Mouse (Mus musculus) adipocyte (in vitro differentiated cells): ENCODE measurements around the gene Lemd2.
"Not testable (repeated sequence)": the region's sequence is repeated elsewhere in the genome, so short reads cannot be mapped to it uniquely, and the experiment has no call there.

Experiments used
- DNase-seq: peaks from one replicate; pipeline ENCODE4 v3.0.0-alpha.2; 2016; ENCODE audit warnings: low spot score

Gene Lemd2

GRCm38 (mm10) chr17:27204075-27204909 lies at the start of gene Lemd2:
Lemd2 (minus strand) TSS chr17:27204469.
- DNase-seq = peak; percentile 95

DNA sequence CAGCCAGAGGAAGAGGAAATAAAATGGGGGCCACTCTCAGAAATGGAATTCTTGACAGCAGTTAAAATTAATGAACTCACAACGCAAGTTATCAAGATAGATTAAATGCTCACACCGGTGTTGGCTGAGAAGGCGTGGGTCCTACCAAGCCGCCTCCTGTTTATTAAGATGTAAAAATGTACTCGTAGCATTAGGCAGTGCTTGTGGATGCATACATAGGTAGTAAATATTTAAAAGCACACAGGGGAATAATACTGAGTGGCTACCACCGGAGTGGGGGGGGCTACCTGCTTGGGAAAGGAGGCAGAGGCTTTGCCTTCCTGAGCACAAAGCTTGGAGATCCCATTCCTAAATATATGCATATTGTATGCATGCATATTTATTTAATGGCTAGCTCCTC lies 46.9 kb upstream of the Lemd2 start:
- DNase-seq = no peak

GRCm38 (mm10) chr17:27250461-27250860 lies 46.2 kb upstream of the Lemd2 start:
- DNase-seq = no peak

GRCm38 (mm10) chr17:27249073-27249472 lies 44.8 kb upstream of the Lemd2 start:
- no peak for DNase-seq

- no peak for DNase-seq
Measured at GRCm38 (mm10) chr17:27247680-27248386, 43.6 kb upstream of the Lemd2 start.

GRCm38 (mm10) chr17:27245851-27246381 lies 41.6 kb upstream of the Lemd2 start:
- DNase-seq = no peak

- DNase-seq = no peak
Measured at GRCm38 (mm10) chr17:27244912-27245311, 40.6 kb upstream of the Lemd2 start.

DNA sequence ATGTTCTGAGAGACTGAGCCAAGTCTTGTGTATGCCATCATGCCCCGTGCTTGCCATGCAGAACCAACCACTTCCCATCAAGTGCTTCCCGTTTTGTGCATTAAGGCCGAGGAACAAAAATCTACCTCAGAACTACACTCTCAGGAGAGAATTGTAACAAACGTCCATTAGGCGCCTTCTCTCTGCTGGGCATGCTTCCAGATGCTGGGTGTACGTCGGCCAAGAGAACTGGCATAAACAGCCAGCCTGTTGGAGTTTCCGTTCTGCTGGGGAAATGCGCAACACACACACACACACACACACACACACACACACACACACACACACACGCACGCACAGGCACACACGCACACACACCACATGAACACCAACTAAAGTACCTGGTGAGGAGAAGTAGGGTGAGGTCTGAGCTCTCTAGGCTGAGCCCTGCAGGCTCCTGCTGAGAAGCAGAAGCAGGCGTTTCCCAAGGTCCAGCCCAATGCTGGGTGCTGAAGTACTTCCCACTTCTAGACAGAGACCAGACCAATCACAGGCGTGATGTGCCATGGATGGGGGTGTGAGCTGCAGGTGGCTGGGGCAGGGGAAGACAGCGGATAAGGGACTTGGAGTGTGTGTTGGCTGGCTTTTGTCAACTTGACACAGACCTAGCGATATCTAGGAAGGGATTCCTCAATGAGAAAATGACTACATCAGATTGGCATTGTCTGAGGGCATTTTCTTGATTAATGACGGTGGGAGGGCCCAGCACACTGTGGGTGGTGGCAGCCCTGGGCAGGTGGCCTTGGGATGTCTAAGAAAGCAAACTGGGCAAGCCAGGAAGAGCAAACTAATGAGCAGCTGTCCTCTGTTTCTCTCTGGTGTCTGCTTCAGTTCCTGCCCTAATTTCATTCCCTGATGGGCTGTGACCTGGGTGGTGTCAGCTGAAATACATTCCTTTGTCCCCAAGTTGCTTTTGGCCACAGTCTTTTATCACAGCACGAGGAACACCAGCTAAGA lies 38.2 kb upstream of the Lemd2 start:
- peak; percentile 90 for DNase-seq

DNA sequence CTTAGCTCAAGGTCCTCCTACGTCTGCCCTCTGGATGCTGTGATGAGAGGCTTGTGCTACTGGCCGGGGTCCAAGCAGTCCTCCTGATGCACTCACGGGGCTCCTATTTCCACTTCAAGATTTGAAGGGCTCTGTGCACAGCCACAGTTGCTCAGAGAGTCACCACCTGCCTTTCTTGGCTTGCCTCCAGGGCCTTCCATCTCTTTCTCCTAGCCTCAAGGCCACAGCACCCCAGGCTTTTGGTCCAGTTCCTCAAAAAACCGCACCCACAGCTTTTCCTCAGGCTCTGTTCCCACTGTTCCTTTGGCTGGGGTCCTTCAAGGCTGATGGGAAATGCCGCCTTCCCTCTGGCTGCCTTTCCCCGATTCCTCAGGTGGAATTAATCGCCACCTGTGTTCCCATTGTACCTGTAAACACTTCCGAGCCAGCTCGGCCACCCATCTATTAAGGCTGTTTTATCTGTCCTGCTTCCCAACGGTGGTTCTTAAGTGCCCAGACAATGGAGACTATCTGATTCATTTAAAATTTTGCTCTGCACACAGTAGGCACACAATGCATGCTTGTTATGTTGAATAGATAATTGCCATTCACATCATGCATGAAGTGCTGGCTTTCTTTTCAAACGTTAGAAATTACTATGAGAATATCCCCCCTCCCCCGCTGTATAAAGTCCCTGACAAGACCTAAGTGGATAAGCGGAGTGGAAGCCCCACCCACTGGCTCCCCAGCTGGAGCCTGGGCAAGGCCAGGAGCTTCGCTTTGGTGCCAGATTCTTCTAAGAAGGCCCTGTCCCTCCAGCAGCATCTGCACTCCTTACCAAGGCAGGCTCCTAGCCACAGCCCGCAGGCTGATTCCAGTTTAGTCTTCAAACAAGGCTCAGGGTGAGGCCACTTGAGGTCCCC lies 36.5 kb upstream of the Lemd2 start:
- DNase-seq = peak; percentile 65

DNA sequence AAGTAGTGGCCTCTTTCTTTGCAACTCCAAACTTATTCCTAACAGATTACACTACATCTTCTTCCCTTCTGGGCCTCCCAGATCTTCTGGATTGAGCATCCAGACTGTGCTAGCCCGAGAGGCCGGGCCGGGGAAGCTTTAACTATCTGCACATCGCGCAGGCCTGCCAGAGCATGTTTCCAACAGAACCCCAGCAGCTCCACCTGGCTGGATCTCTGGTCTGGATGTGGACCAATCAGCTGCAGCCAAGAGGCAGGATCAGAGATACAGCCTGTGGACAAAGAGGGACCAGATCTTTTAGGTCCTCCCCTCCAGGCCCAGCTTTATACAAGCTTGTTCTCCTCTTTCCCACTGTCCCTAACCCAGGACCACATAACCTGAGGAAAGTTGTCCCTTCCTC lies 35.7 kb upstream of the Lemd2 start:
- no peak for DNase-seq

DNA sequence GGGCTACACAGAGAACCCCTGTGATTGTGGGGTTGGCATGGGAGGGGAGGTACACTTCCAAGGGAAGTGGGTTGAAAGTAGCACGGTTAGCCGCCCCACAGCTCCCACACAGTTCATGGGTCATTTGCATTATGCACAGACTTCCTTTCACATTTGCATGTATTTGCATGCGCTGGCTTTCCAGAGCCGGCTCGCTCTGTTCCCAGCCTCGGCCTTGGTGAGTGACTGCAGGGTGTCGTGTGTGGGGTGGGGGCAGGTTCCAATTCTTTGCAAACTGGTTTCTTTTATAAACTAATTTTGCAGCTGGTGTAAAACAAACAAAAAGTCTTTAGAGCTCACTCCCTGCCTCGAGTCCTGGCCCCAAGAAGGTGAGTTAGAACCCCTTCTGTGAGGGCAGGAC lies 34.4 kb upstream of the Lemd2 start:
- no peak for DNase-seq

DNA sequence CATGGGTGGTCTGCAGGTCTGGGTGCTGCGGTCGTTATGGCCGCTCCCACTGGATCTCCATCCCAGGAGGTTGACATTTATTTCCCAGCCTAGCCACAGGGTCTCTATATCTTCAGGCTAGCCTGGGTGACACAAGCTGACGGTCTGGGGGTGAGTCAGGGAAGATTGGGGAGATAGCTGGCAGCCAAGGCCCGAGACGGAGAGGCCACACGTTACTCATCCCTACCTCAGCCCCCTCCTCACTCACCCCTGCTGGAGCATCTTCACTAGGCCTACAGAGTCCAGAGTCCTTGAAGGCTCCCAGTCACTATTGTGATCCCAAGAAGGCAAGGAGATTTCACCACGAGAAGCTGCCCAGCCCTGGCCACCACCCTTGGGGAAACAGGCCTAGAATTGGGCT lies 33.5 kb upstream of the Lemd2 start:
- DNase-seq = no peak

GRCm38 (mm10) chr17:27233298-27233697 lies 29.0 kb upstream of the Lemd2 start:
- DNase-seq = no peak

- no peak for DNase-seq
Measured at GRCm38 (mm10) chr17:27232176-27232575, 27.9 kb upstream of the Lemd2 start.

GRCm38 (mm10) chr17:27231586-27231985 lies 27.3 kb upstream of the Lemd2 start:
- not testable (repeated sequence) for DNase-seq

DNA sequence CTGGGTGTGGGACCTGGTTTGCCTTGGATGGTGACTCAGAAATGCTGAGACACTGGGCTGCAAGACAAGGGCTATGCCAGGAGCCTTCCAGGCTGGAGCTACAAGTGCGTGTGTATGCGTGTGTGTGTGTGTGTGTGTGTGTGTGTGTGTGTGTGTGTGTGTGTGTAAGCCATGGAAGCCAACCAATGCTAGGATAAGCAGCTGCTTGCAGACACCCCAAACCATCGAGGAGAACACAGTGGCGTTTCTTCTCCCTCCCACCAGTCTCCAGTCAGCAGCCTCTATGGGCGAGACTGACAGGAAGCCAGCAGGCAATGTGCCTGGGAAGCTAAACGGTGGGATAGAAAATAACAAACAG lies 26.9 kb upstream of the Lemd2 start:
- no peak for DNase-seq

DNA sequence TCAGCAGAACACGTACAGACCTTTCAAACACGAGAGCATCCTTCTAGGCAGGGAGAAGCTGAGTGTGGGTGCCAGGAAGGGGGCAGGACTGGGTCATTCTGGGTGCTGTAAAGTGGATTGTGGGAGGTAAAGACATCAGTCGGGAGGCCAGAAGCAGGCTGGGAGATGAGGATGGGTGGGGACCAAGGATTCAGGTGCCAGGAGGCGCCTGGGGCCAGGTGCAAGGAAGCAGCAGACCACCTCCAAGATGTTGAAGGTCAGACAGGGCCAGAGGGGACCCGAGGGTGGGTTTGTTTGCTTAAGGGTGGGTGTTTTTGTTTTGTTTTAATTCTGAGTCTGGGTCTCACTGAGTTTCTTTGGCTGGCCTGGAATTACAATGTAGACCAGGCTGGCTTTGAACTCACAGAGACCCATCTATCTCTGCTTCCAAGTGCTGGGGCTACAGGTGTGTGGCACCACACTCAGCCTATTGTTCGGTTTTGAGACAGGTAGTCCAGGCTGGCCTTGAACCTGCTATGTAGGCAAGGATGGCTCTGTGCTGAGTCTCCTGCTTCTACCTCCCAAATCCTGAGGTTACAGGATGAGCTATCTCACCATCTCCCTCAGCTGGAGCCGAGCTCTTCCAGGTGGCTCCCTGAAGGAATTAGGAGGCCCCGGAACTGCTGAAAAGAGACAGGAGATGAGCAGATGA lies 26.3 kb upstream of the Lemd2 start:
- DNase-seq = no peak

DNA sequence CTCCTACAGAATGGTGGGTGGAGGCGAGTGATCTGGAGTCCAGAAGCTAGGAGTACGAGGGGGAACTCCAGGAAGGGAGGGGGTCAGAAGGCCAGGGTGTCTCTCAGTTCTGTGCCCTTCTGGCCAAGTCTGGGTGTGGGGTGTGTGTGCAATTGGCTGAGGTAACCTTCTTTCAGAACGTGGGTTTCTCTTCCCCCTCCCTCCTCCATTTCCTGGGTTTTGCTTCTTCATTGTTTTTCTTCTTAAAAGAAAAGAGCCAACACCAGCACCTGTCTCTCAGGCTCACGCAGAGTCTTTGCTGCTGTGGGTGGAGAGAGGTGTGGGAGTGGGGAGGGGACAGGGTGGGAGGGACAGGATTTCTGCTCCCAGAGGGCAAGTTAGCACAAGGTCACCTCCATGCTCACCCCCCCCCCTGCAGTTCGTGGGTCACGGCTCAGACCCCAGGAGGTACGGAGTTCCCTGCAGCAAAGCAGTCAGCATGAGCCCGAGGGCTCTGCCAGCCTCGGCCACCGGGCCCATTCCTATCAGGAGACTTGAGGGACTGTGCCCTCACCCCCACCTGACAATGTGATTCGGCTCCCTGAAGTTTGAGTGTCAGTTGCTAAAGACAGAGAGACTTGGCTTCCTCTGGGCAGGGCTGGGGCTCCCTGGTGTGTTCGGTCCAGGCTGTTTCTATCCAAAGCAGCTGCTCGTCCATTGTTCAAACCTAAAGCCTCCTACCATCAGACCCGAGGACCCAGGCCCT lies 25.6 kb upstream of the Lemd2 start:
- DNase-seq = no peak

- DNase-seq = peak; percentile 58
Measured at GRCm38 (mm10) chr17:27228216-27228915, 24.1 kb upstream of the Lemd2 start.
